Mouse (Mus musculus): ENCODE data around the gene Ryr2.
"Not testable (repeated sequence)": the region's sequence is repeated elsewhere in the genome, so short reads cannot be mapped to it uniquely, and the experiment has no call there.

Ryr2 gene

DNA sequence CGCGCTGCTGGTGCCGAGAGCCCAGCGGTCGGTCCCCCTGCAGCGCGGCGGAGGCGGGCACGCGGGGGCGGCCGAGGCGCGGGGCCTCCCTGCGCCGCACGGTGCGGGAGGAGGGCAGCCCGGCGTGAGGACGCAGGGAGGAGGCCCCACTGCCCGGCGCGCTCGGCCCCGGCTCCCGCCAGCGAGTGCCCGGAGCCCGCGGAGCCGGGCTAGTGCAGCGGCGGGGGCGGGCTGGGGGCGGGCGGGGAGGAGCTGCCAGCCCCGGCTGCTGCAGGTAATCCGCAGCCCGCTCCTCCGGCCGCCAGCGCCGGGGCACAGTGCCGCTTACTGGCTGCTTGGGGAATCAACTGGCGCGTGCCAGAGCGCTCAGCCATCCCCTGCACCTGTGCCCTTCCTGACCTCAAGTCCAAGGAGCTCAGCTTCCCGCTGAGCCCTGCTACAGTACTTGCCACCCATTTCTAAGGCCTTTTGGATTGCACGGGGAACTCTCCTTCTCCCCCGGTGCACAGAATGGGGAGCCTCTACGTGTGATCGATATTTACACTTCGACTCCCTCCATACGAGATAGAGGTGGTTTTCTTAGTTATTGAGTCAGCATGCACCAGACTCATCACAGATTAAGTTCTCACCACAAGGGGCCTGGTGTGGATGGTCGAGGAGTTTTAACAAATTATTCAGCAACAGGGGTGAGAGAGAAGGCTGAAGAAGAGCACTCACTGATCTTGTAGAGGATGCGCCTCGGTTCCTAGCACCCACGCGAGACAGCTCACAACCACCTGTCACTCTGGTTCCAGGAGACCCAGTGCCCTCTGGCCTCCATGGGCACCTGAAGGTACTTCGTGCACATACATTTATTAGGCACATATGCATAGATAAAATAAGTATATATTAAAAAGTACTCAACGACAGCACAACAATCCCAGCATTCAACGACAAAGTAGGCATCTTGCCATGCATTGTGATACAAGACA is at the start of gene Ryr2:
Ryr2 (minus strand) TSS at position 284 of the 971 bp plus-strand sequence.
- in situ Hi-C loops (cut with MboI; ENCODE audit: unreplicated experiment in 2 of 2) = no loop called here

DNA sequence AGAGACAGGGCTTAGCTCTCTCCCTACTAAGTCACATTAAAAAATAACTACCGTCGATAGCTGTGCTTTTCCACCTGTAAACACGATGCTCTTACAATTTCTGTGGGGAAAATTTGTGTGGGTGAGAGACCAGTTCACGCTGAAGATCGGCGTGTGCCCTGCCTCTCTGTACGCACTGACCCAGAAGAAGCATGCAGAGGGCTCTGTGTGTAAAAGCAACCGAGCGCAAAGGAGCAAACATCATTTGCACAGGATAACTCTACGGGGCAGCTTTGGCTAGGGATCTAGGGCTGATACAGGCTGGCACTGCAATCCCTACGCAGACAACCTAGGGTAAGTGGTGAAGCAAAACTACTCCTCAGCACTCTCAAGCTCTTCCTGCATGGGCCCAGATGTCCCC is 47.2 kb upstream of the Ryr2 start:
- in situ Hi-C loops (cut with MboI; ENCODE audit: unreplicated experiment in 2 of 2) = loop anchor here in 1 of 2 experiments (10.0 kb wide), 1 partner anchor 389 kb away; no protein-coding TSS in a partner anchor

DNA sequence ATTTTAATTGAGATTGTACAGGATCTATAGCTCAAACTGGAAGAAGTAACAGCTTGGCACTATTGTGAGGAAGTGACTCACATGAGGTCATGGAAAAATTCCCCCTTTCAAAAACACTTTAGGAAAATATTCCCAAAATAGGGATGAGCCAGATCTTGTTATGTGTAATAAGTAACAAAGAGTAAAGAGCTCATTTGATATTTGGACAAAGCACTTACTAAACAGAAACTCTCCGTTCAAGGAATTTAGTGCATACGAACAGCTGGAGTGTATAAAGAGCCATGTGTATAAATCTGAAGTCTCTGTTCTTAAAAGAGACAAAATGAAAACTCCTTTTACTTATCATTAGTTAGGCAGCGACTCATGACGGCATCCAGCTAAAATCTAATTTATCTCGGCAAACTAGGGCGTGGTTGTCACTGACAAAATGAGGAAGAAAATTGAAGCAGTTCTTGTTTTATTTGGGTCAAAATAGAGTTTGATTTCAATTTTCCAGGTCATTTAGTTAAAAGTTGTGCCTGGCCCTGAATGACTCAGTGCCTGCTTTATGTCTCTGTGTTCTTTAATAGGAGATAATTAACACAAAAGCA is 40.3 kb upstream of the Ryr2 start:
- in situ Hi-C loops (cut with MboI; ENCODE audit: unreplicated experiment in 2 of 2) = no loop called here

DNA sequence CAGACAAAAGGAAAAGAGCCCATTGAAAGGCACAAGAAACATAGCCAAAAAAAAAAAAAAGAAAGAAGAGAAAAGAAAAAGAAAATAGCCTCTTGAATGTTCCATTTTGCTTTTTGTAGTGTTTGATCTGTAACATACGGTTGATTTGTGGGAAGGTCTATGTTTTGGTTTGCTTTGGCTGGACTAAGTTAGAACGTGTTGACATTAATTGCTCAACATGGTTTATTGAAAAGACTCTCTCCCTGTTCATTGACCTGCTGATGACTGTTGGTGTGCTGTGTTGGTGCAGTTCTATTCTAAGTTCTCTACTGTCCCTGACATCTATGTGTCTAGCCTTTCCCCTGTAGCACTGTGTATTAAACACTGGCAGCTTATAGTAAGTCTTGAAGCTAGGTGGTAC is 39.7 kb upstream of the Ryr2 start:
- in situ Hi-C loops (cut with MboI; ENCODE audit: unreplicated experiment in 2 of 2) = no loop called here

DNA sequence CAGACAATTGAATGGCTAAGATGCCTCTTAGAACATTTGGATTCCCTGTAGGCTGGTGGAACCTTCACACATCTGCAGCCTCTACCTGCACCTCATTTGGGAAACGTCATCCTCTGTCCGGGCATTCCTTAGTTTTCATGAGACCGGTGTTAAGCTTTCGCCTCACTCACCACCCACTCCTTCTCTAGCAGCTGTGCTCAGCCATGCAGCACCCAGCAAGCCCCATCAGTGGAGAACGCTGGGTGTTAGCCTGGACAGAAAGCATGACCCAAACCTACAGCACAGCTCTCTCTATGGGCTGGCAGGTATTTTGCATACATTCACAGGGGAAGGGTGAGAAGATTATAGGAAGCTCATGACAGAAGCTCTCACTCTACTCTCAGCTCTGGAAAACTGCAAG is 36.6 kb upstream of the Ryr2 start:
- in situ Hi-C loops (cut with MboI; ENCODE audit: unreplicated experiment in 2 of 2) = no loop called here

DNA sequence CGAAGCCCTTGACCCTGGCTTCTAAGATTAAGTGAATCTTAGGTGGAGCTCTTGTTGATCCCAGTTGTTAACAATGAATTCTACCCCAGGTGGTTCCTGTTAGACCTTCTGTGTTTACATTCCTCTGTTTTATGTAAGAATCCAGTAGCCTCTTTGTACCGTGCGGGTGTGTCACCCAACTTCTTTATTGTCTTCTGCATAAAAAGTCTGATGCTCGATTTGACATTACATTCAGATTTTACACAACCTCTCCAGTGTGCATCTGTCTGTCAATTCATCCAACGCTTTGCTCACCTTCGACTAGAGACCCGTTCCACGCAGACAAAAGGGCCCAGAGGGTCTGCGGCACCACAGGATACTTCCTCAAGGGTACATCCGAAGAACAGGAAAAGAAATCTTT is 29.7 kb upstream of the Ryr2 start:
- in situ Hi-C loops (cut with MboI; ENCODE audit: unreplicated experiment in 2 of 2) = not testable (repeated sequence)

DNA sequence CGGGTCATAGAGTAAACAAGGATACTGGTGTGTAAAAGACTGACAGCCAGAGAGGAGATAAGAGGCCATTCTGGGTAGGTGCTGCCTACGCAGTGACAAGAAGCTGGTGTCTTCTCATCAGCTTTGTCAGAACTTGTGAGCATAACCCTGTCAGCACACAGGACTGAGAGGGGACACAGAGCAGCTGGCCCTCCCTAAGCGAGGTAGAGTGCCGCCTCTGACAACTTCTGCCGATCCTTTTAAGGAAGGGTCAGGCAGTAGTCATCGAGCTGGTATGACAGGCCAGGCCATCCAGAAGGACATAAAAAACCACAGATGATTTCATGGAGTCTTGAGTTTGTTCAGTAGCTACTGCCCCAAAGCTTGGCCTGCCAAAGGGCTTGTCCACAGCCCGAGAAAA is 26.8 kb upstream of the Ryr2 start:
- in situ Hi-C loops (cut with MboI; ENCODE audit: unreplicated experiment in 2 of 2) = no loop called here

DNA sequence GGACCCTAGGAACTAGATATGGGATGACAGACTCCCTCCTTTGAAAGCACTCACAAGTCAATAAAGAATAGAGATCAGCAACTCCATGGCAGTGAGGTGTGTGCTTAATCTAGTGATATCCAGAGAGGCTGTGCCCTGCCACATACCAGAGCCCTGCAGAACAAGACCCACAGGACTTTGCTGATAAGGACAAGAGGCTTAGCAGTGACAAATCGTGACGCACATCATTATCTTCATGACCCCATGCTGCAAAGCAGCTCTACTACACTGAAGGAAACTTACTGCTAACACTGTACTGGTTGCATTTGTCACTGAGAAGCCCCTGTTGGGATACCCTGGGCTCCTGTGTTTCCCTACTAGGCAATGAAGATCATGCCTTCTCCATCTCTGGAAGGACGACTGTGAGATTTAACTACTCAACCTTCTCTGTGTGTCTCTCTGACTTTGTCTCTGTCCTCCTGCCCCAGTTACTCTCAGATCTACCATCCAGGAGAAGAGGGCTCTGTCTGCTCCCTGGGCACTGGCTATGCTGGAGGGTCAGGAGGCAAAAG is 25.5 kb upstream of the Ryr2 start:
- in situ Hi-C loops (cut with MboI; ENCODE audit: unreplicated experiment in 2 of 2) = no loop called here

DNA sequence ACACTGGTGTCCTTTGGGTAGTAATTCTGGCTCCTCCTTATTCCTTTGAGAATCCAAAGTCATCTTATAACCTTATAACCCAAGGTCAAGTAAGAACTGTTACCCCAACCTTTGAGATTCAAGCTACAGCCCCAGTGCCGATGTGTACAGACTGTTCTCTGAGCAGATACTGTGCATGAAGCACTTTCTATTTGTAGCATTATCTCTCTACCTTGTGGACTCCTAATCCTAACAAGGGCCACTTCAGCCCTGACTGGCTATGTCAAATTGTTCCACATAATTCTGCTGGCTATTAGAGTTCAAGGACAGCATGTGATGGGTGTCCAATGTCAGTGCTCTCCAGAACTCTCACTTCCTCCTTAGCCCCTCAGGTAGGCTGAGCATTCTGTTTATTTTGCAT is 22.4 kb upstream of the Ryr2 start:
- in situ Hi-C loops (cut with MboI; ENCODE audit: unreplicated experiment in 2 of 2) = no loop called here

DNA sequence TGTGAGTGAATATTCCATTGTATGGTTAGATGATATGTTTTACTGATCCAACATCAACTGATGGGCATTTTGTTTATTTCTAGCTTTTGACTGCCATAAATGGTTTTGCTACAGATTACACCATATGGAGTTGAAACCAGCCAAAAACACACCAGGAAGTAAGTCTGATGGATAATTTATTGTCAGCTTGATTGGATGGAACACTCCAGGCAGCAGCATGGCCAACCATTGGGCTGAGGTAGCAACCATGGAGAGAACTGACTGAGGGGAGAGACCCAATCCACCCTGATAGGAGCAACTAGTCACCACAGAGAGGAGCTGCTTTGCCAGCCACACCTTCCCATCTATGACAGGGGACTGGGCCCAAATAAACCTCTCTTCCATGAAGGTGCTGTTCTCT is 19.4 kb upstream of the Ryr2 start:
- in situ Hi-C loops (cut with MboI; ENCODE audit: unreplicated experiment in 2 of 2) = no loop called here

DNA sequence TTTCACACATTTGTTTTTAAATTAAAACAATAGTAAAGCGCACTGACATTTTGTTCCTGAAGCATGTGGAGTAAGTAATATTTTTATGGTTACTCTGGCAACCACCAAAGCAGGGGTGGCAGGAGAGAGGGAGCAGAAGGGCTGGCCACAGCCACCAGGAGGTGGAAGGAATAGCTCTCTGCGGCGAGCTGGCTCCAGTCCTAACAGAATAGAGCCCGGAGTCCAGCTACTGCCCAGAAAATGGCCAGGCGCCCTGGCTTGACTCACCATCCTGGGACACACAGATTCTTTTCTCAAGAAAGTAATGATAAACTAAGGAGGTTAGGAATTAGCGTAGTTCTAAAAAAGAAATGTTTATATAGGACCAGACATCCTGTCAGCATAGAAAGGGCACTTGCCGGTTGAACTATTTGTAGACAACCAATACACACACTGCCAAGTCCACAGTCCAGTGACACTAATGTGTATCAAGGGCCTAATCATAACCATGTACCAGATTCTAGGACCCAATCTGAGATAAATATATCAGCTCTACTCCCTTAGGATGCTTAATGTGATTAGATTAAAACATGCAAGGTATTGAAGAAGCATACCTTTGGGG is 18.3 kb upstream of the Ryr2 start:
- in situ Hi-C loops (cut with MboI; ENCODE audit: unreplicated experiment in 2 of 2) = no loop called here

DNA sequence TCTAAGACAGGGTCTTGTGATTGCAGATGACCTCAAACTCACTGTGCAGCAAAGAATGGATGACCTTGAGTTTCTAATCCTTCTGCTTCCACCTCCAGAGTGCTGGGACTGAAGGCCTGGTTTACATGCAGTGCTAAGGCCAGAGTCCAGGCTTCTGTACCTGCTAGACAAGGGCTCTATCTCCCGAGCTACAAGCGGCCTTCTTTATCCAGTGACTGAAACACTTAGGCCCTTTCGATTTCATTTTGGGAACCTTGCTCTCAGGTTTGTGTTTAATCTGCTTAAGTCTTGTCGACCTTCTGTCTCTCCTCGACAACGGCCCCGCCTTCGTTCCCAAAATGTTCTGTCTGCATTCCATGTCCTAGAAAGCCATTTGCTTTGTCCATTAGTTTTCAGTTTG is 8.8 kb upstream of the Ryr2 start:
- in situ Hi-C loops (cut with MboI; ENCODE audit: unreplicated experiment in 2 of 2) = no loop called here

DNA sequence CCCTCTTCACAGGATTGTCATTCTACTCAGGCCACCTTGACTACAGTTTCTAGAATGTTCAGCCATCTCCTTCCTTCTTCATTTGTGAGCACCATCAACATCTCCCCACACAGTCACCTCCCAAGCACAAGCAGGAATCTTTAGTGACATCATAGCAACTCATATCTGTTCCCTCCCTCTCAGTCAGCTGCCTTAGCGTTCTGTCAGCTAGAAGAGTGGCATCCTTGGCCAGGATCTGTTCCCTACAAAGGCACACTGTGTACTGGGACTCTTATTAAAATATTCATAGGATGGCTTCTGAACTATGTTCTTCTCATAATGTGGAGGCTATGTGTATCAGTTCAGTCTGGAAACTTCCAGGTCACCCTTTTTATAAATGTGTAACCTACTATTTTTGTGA is 8.1 kb upstream of the Ryr2 start:
- in situ Hi-C loops (cut with MboI; ENCODE audit: unreplicated experiment in 2 of 2) = no loop called here

DNA sequence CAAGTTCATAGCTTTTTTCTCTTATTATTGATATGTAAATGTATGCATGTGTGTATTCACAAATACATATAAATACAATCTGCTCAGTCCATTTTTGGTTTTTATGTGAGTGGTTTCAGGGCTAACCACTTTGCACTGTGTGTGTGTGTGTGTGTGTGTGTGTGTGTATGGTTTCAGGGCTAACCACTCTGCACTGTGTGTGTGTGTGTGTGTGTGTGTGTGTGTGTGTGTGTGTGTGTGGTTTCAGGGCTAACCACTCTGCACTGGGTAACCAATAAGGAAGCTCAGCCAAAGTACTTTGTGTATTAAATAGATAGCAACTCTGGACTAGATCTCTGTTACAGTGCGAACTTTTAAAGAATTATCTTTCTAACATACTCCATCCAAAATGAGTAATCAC is 2.2 kb upstream of the Ryr2 start:
- in situ Hi-C loops (cut with MboI; ENCODE audit: unreplicated experiment in 2 of 2) = no loop called here

DNA sequence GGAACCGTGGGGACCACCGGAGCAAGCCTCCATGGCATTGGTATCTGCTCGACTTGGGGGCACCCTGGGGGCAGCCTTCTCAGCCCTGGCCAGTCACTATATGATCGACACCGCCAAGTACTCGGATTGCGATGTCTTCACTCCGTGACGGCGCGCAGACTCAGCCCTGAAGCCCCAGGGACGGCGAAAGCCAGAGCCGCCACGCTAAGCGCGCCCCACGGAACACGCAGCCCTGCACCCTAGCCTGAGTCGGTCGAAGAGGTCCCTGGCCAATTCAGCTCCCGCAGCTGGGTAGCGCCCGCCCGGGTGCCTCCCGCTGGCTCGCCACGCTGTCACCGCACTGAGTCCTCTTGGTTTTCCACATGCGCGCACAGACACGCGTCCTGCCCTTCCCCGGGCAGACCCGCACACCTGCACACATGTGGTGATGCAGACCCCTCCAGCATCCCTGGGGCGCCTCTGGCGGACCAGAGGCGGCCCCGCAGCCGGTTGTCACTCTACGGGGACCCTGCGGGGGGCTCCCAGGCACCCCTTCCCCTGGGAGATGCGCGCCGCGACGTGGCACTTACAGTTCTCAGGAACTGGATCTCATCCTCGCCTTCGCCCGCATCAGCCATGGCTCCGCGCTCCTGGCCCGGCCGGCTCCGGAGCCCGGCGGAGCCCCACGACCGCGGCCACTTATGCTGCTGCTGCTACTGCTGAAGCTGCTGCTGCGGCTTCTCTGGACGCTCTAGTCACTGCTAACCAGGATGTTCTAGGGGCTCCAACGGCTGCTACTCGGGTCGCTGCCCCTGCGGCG is 716 bp downstream of the Ryr2 start:
- in situ Hi-C loops (cut with MboI; ENCODE audit: unreplicated experiment in 2 of 2) = no loop called here

DNA sequence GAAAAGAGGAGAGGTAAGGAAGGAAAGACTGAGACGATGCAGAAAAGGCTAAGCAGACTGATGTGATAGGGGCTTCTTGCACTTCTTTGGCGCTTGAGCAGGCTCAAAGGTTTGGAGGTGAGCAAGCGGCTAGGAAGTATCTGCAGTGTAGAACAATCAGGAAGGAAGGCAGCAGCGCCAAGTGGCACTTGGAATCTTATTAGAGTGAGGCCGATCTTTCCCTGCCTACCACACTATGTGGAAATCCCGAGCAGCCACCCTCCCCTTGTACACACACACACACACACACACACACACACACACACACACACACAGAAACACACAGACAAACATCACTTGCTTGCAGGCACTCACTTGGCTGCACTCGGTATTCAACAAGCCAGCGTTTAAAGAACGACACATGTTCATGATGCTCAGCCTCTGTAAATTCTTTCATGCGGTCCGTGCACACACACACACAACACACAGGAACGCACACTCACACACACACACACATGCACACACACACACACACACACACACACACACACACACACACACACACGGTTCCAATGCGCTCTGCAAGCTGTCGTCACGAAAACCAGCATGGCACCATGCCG is 1.4 kb downstream of the Ryr2 start:
- in situ Hi-C loops (cut with MboI; ENCODE audit: unreplicated experiment in 2 of 2) = no loop called here

DNA sequence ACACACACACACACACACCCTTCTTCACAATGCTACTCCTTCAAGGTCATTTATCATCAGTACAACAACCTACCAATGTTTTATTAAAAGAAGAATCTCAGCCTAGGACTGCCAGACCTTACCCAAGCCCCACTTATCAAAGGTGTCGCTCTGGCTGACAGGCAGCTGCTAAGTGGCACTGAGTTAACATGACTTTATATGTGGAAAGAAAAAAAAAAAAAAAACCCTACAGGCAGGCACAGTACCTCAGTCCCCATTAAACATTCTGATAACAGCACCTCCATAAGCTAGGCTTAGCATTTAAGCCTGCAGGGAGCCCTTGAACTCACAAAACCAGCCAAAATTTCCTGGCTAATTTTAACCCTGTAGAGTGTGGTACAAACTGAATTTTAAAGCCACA is 2.4 kb downstream of the Ryr2 start:
- in situ Hi-C loops (cut with MboI; ENCODE audit: unreplicated experiment in 2 of 2) = no loop called here

DNA sequence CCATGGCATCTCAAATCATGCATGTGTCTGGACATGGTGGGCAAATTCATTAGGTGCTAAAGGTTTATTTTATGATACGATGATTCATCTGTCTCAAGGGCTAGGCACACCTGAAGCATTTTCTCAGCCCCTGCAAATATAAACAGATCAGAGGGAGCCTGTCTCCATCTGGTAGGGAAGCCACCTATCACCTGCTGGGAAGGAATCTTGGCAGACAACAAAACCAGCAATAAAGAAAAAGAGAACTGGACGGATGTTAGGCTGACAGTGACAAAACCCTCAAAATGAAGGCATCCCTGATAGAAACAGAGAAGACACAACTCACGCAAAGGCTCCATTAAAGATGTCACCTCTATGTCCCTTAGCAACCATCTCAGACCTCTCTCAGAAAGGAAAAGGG is 3.7 kb downstream of the Ryr2 start:
- in situ Hi-C loops (cut with MboI; ENCODE audit: unreplicated experiment in 2 of 2) = no loop called here

DNA sequence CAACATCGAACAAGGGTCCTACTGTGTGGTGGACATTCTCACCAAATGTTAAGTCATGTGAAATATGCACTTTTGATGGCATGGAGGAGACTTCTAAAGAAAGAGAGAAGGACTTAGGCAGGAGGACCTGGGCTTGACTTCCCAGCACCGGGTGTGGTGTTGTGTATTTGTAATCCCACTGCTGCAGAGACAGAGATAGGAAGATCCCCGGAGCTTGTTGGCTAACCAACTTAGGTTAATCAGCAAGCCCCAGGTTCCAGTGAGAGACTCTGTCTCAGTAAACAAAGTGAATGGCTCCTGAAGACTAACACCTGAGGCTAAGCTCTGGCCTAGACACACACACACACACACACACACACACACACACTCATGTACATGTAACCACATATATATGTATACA is 7.3 kb downstream of the Ryr2 start:
- in situ Hi-C loops (cut with MboI; ENCODE audit: unreplicated experiment in 2 of 2) = no loop called here

DNA sequence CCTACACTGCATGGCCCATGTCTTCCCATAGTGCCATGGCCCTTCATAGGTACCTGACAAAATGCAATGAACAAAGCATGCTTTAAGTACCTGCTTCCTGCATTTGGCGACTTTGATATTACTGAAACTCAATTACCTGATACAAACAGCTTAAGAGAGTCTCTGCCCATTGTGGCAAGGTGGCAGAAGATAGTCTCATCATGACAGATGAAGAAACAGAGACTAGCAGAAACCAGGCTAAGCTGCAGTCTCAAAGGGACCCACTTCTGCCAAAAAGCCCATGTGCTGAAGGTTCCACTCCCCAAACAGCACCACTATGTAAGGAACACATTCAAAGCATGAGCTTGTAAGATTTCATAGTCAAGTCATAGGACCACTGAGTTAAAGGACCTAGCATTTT is 7.8 kb downstream of the Ryr2 start:
- in situ Hi-C loops (cut with MboI; ENCODE audit: unreplicated experiment in 2 of 2) = no loop called here
